ENCODE assay signal across 8 mouse cellular contexts in the genomic region with DNA sequence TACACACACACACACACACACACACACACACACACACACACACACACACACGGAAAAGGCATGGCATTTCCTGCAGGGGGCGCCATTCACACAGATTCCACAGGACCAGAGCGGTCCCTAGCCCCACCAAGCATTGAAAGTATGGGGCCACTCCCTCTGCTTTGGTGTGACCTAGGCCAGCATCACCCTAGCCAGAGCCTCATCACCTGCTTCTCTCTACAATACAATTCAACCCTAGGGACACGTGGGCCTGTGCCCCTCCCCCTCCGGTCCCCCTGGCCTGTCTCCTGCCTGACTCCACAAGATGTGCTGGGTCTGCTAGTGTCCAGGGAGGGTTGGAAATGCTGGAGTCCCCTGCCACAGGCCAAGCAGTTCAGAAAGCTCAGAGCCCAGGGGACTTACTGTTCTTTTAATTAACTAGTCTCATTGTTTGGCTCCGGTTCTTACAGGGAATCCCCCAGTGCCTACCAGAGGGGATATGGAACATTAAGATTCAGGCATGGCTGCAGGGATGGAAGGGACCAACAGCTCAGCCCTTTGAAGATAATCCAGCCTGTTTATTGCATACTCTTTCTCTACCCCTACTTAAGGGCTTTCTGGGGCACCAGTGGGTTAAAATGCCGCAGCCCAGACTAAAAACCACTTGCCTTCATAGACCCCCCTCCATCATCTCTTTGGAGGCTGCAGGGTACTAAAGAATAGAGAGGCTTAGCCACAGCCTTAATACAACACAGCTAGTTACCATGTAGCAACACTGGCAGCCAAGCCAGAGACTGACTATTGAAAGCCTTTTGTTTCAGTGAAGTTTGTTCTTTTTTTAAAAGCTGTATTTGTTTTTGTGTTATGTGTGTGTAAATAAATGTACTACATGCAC.
DNase-seq lines count a peak whose midpoint lies in the region; ATAC-seq and TF ChIP-seq lines count a peak whose summit lies in the region.

No protein-coding gene starts in this region.

- H3K4me3 ChIP-seq in kidney, embryonic 16.5 days (ENCODE audit: low read length): no peak overlapping the region
- no peak overlapping the region for H3K4me3 ChIP-seq in forebrain, embryonic 15.5 days
- H3K4me3 ChIP-seq in limb, embryonic 13.5 days: no peak overlapping the region

- H3K36me3 ChIP-seq in kidney, embryonic 16.5 days (ENCODE audit: insufficient read depth, low read length): no peaks in the 10 kb centered on the region
- no peaks in the 10 kb centered on the region for H3K36me3 ChIP-seq in forebrain, embryonic 15.5 days
- no peaks in the 10 kb centered on the region for H3K36me3 ChIP-seq in limb, embryonic 13.5 days

- H3K4me1 ChIP-seq in kidney, embryonic 16.5 days (ENCODE audit: insufficient read depth, low read length): peaks cover 7% of the 10 kb centered on the region
- peaks cover 7% of the 10 kb centered on the region for H3K4me1 ChIP-seq in forebrain, embryonic 15.5 days
- peaks cover 21% of the 10 kb centered on the region for H3K4me1 ChIP-seq in limb, embryonic 13.5 days

- CTCF ChIA-PET in Patski (lab: Charles Lee): interaction anchor here (1.1 kb wide), 1 partner anchor 12 kb away, joined by 4 read pairs; no protein-coding TSS in a partner anchor

- TF ChIP-seq CTCF in Patski (IDR thresholded peaks at IDR 0.05): no peak

- H3K4me2 ChIP-seq in kidney, embryonic 16.5 days (replicated peaks; ENCODE audit: low read depth, low read length): no peak overlapping the region
- no peak overlapping the region for H3K4me2 ChIP-seq in forebrain, embryonic 15.5 days (replicated peaks)
- no peak overlapping the region for H3K4me2 ChIP-seq in limb, embryonic 13.5 days (replicated peaks)

- H3K27ac ChIP-seq in kidney, embryonic 16.5 days (ENCODE audit: low read length): 0 out of 2 replicates have a peak overlapping the region, but pooled peaks have one; percentile 13
- H3K27ac ChIP-seq in forebrain, embryonic 15.5 days (replicated peaks): peak overlapping the region; percentile 31; the same call in 1 of the 2 replicates
- H3K27ac ChIP-seq in limb, embryonic 13.5 days: no peak overlapping the region; the same call in 1 of the 2 replicates

- in situ Hi-C loops in Patski (cut with MboI; ENCODE audit: low pct_unique_long_range_greater_than_20kb): loop anchor here (10.0 kb wide), 1 partner anchor 78 kb away; a partner anchor contains a TSS

- H3K27me3 ChIP-seq in kidney, embryonic 16.5 days (ENCODE audit: insufficient read depth, low read length): peaks cover 3% of the 10 kb centered on the region
- H3K27me3 ChIP-seq in Patski: no peaks in the 10 kb centered on the region
- 0 out of 2 replicates have a peak, but pooled peaks cover 3% of the 10 kb centered on the region for H3K27me3 ChIP-seq in forebrain, embryonic 15.5 days
- H3K27me3 ChIP-seq in limb, embryonic 13.5 days: peaks cover 31% of the 10 kb centered on the region

- H3K9me3 ChIP-seq in kidney, embryonic 16.5 days (ENCODE audit: low read length): no peaks in the 10 kb centered on the region
- H3K9me3 ChIP-seq in forebrain, embryonic 15.5 days: no peaks in the 10 kb centered on the region
- no peaks in the 10 kb centered on the region for H3K9me3 ChIP-seq in limb, embryonic 13.5 days

- H3K9ac ChIP-seq in kidney, embryonic 16.5 days (replicated peaks; ENCODE audit: low read length): no peak overlapping the region
- H3K9ac ChIP-seq in forebrain, embryonic 15.5 days (replicated peaks): no peak overlapping the region
- H3K9ac ChIP-seq in limb, embryonic 13.5 days: no peak overlapping the region

- POLR2A ChIA-PET in Patski (lab: Charles Lee): interaction anchor here (0.6 kb wide), 1 partner anchor 644 kb away, joined by 6 read pairs; no protein-coding TSS in a partner anchor

- peak; percentile 57; the same call in 1 of the 2 replicates for ATAC-seq in kidney, embryonic 16.5 days (ENCODE audit: low FRiP score, low TSS enrichment)
- ATAC-seq in Patski: peak; percentile 58
- peak; percentile 72 for ATAC-seq in forebrain, embryonic 15.5 days (replicated peaks)
- peak; percentile 58; the same call in 1 of the 2 replicates for ATAC-seq in limb, embryonic 13.5 days (ENCODE audit: low FRiP score, low read depth)

- DNase-seq in kidney, adult 8-10 months: no peak
- no peak for DNase-seq in Patski (ENCODE audit: low read depth, low spot score)
- DNase-seq in thymus, postnatal 0 days (ENCODE audit: low spot score): peak; percentile 42
- DNase-seq in cerebellum, adult 18-20 months: no peak
- no peak for DNase-seq in frontal cortex, postnatal 25 days (ENCODE audit: low spot score in 2 of 2)

- 19% methylated on average over 7 of the region's 7 CpGs for WGBS in kidney, embryonic 16.5 days
- WGBS in forebrain, embryonic 15.5 days: 3% methylated on average over 7 of the region's 7 CpGs
- WGBS in limb, embryonic 13.5 days: 13% methylated on average over 7 of the region's 7 CpGs
